Mouse (Mus musculus): ENCODE data around the gene Espnl. TPM values are rescaled to one million over a fixed set of nuclear protein-coding genes. Genes with fewer than 3 reads are reported as not detected.

Espnl gene
- polyA plus RNA-seq, 1 experiment from 2014 or later: 0.04 TPM

- 90% methylated on average over 5 of the region's 5 CpGs for WGBS
- H3K36me3 ChIP-seq: peaks cover 74% of the 10 kb centered on the region
Observed at GRCm38 (mm10) chr1:91390369-91390768, 68.5 kb downstream of the Espnl start.

DNA sequence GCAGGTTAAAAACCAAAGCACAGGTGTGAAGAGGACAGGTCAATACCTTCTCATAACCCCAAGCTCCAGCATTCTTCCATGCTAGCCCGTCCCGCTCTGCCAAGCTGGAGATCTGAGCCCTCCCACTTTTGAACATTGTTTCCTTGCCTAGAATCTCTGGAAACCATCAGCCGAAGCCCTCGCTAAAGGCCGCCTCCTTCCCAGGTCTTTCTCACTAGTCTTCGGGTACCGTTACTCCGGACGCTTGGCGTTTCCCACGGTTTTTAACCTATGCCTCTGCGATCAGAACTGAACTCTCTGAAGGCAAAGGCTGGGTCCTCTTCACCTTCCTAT is 76.0 kb downstream of the Espnl start:
- no peak for ATAC-seq (ENCODE audit: insufficient number of reproducible peaks, low FRiP score, low TSS enrichment, low read depth)
- no peaks in the 10 kb centered on the region for H3K9me3 ChIP-seq (replicated peaks)
- H3K36me3 ChIP-seq: peaks cover 10% of the 10 kb centered on the region
- peaks cover 22% of the 10 kb centered on the region for H3K4me1 ChIP-seq
- peak overlapping the region; percentile 90 for H3K9ac ChIP-seq
- H3K4me3 ChIP-seq (replicated peaks): peak overlapping the region; percentile 89
- peak overlapping the region; percentile 59 for H3K4me2 ChIP-seq (replicated peaks)
- H3K27me3 ChIP-seq: no peaks in the 10 kb centered on the region
- 0% methylated on average over 12 of the region's 12 CpGs for WGBS
- peak overlapping the region; percentile 87 for H3K27ac ChIP-seq (replicated peaks)

More at GRCm38 (mm10) chr1:91390369-91390768, 68.5 kb downstream of the Espnl start:
- Histone ChIP-seq H3K27me3 (no peaks in the 10 kb centered on the region), H3K9me3 (replicated peaks) (no peaks in the 10 kb centered on the region), H3K27ac (replicated peaks) (no peak overlapping the region), H3K4me2 (replicated peaks) (no peak overlapping the region), H3K4me3 (replicated peaks) (no peak overlapping the region), H3K4me1 (peaks cover 5% of the 10 kb centered on the region; the same call in 1 of the 2 replicates), H3K9ac (no peak overlapping the region)
- no peak for ATAC-seq (ENCODE audit: insufficient number of reproducible peaks, low FRiP score, low TSS enrichment, low read depth)

Other genes with a start within 250 kb of the Espnl start
- 0.51 and 0.70 TPM in 2 replicates for gene Rbm44, start 177.0 kb upstream of the Espnl start, polyA plus RNA-seq (2015; fragmentation: Nextera tagmentation; extraction: Ambion mirVana)
- gene Ramp1, start 142.3 kb upstream of the Espnl start, polyA plus RNA-seq (2015; fragmentation: Nextera tagmentation; extraction: Ambion mirVana): 21.4 and 25.0 TPM in 2 replicates
- 67.0 and 67.6 TPM in 2 replicates for gene Ube2f, start 71.8 kb upstream of the Espnl start, polyA plus RNA-seq (2015; fragmentation: Nextera tagmentation; extraction: Ambion mirVana)
- gene Scly, start 23.7 kb upstream of the Espnl start, polyA plus RNA-seq (2015; fragmentation: Nextera tagmentation; extraction: Ambion mirVana): 12.7 and 14.0 TPM in 2 replicates
- gene Klhl30, start 28.9 kb downstream of the Espnl start, polyA plus RNA-seq (2015; fragmentation: Nextera tagmentation; extraction: Ambion mirVana): 4.4 and 6.3 TPM in 2 replicates
- gene Erfe, start 44.4 kb downstream of the Espnl start, polyA plus RNA-seq (2015; fragmentation: Nextera tagmentation; extraction: Ambion mirVana): 2.2 and 2.4 TPM in 2 replicates
- 148 TPM in 2 replicates for gene Ilkap, start 76.7 kb downstream of the Espnl start, polyA plus RNA-seq (2015; fragmentation: Nextera tagmentation; extraction: Ambion mirVana)
- 144 and 145 TPM in 2 replicates for gene Hes6, start 92.0 kb downstream of the Espnl start, polyA plus RNA-seq (2015; fragmentation: Nextera tagmentation; extraction: Ambion mirVana)
- 3.6 and 4.4 TPM in 2 replicates for gene Per2, start 137.2 kb downstream of the Espnl start, polyA plus RNA-seq (2015; fragmentation: Nextera tagmentation; extraction: Ambion mirVana)
- gene Traf3ip1, start 172.6 kb downstream of the Espnl start, polyA plus RNA-seq (2015; fragmentation: Nextera tagmentation; extraction: Ambion mirVana): 11.4 and 12.6 TPM in 2 replicates
- 4.7 and 5.6 TPM in 2 replicates for gene Asb1, start 218.5 kb downstream of the Espnl start, polyA plus RNA-seq (2015; fragmentation: Nextera tagmentation; extraction: Ambion mirVana)